Mouse (Mus musculus) myocyte (in vitro differentiated cells): Measurements from ENCODE around the gene Ssr3. TPM values are rescaled to one million over a fixed set of nuclear protein-coding genes. Genes with fewer than 3 reads are reported as not detected.
"Not testable (repeated sequence)": the region's sequence is repeated elsewhere in the genome, so short reads cannot be mapped to it uniquely, and the experiment has no call there.

Experiments
- H3K27me3 ChIP-seq: one replicate; pipeline ENCODE4 v1.6.1; 2011; ENCODE audit not compliant: control insufficient read depth, insufficient read depth, insufficient read length
- H3K36me3 ChIP-seq: one replicate; pipeline ENCODE4 v1.6.1; 2011; ENCODE audit not compliant: control insufficient read depth, insufficient read depth
- H3K4me2 ChIP-seq: one replicate; pipeline ENCODE4 v1.6.1; 2011; ENCODE audit warnings: low read depth, control low read depth
- H3K4me3 ChIP-seq: one replicate; pipeline ENCODE4 v1.5.1; 2011; ENCODE audit warnings: mild to moderate bottlenecking, control low read depth, moderate library complexity
- H3K79me2 ChIP-seq: one replicate; pipeline ENCODE4 v1.6.1; 2011; ENCODE audit not compliant: control insufficient read depth, insufficient read depth
- H3ac ChIP-seq: one replicate; pipeline ENCODE4 v1.6.1; 2011; ENCODE audit not compliant: control insufficient read depth, insufficient read length
- CEBPB ChIP-seq: IDR thresholded peaks from 2 replicates; pipeline ENCODE4 v1.6.1; 2011; ENCODE audit warnings: mild to moderate bottlenecking, moderate library complexity; ENCODE audit not compliant: poor library complexity, insufficient read depth, severe bottlenecking
- E2F4 ChIP-seq: IDR thresholded peaks from one replicate; pipeline ENCODE4 v1.6.1; 2011; ENCODE audit warnings: mild to moderate bottlenecking, control low read depth, moderate library complexity; ENCODE audit not compliant: insufficient read depth
- MAX ChIP-seq: IDR thresholded peaks from one replicate; pipeline ENCODE4 v1.6.1; 2011; ENCODE audit warnings: low read depth, mild to moderate bottlenecking, control low read depth
- MYOD1 ChIP-seq, 3 experiments: IDR thresholded peaks; one replicate each; pipeline ENCODE4 v1.6.1; 2011; ENCODE audit warnings: control low read depth in 2 of 3, low read depth in 2 of 3, mild to moderate bottlenecking in 2 of 3, moderate library complexity in 1 of 3; ENCODE audit not compliant: insufficient read length in 2 of 3, control insufficient read depth in 1 of 3
- MYOG ChIP-seq, 3 experiments: IDR thresholded peaks; one replicate each; pipeline ENCODE4 v1.6.1; 2011; ENCODE audit warnings: control low read depth in 2 of 3, low read depth in 2 of 3, mild to moderate bottlenecking in 2 of 3; ENCODE audit not compliant: insufficient read length in 2 of 3, control insufficient read depth in 1 of 3, insufficient read depth in 1 of 3
- POLR2A ChIP-seq: IDR thresholded peaks from one replicate; pipeline ENCODE4 v1.6.1; 2011; ENCODE audit warnings: low read depth, mild to moderate bottlenecking, control low read depth, moderate library complexity; ENCODE audit not compliant: insufficient read length
- POLR2AphosphoS2 ChIP-seq: IDR thresholded peaks from one replicate; pipeline ENCODE4 v1.6.1; 2011; ENCODE audit warnings: low read depth, control low read depth; ENCODE audit not compliant: insufficient read length
- REST ChIP-seq: IDR thresholded peaks from one replicate; pipeline ENCODE4 v1.6.1; 2011; ENCODE audit warnings: mild to moderate bottlenecking, control low read depth, moderate library complexity; ENCODE audit not compliant: insufficient read depth, insufficient read length
- SRF ChIP-seq: IDR thresholded peaks from one replicate; pipeline ENCODE4 v1.6.1; 2011; ENCODE audit warnings: low read depth; ENCODE audit not compliant: control insufficient read depth, insufficient read length
- TCF12 ChIP-seq: IDR thresholded peaks from one replicate; pipeline ENCODE4 v1.6.1; 2011; ENCODE audit warnings: mild to moderate bottlenecking, control low read depth; ENCODE audit not compliant: poor library complexity, insufficient read depth, severe bottlenecking
- TCF3 ChIP-seq: IDR thresholded peaks from one replicate; pipeline ENCODE4 v1.6.1; 2011; ENCODE audit warnings: low read depth, control low read depth; ENCODE audit not compliant: insufficient read length
- USF1 ChIP-seq: IDR thresholded peaks from one replicate; pipeline ENCODE4 v1.6.1; 2011; ENCODE audit warnings: low read depth, mild to moderate bottlenecking, control low read depth, moderate library complexity
- polyA plus RNA-seq: library from polyadenylated mRNA; unstranded; fragments of >200 nt; fragmentation: generic; extraction: Trizol; gene quantifications from one replicate; pipeline ENCODE4 v1.2.1, GENCODE M21; 2012; ENCODE audit warnings: missing spikeins

The Ssr3 gene
- polyA plus RNA-seq, 1 experiment = 76.8 TPM

GRCm38 (mm10) chr3:65397566-65397965 lies 5.1 kb upstream of the Ssr3 start:
- Histone ChIP-seq H3K79me2 (no peaks in the 10 kb centered on the region), H3K4me2 (no peak overlapping the region)
- no peak for TF ChIP-seq E2F4
- TF ChIP-seq SRF = no peak
- no peak for TF ChIP-seq TCF3
- no peak for TF ChIP-seq MYOD1 (IDR thresholded peaks at IDR 0.05; ENCODE audit: control insufficient read depth in 1 of 3, insufficient read length in 2 of 3, low read depth in 2 of 3)
- TF ChIP-seq POLR2A = no peak
- no peak for TF ChIP-seq TCF12
- TF ChIP-seq POLR2AphosphoS2 = no peak
- no peak for TF ChIP-seq REST
- no peak for TF ChIP-seq MAX
- no peak for TF ChIP-seq MYOG (IDR thresholded peaks at IDR 0.05; ENCODE audit: control insufficient read depth in 1 of 3, insufficient read depth in 1 of 3, insufficient read length in 2 of 3, low read depth in 2 of 3)

GRCm38 (mm10) chr3:65396835-65397504 lies 4.5 kb upstream of the Ssr3 start:
- H3K4me3 ChIP-seq = no peak overlapping the region
- H3K27me3 ChIP-seq = no peaks in the 10 kb centered on the region
- no peak for TF ChIP-seq POLR2AphosphoS2
- TF ChIP-seq MYOG (IDR thresholded peaks at IDR 0.05; ENCODE audit: control insufficient read depth in 1 of 3, insufficient read depth in 1 of 3, insufficient read length in 2 of 3, low read depth in 2 of 3) = no peak
- no peak for TF ChIP-seq MYOD1 (IDR thresholded peaks at IDR 0.05; ENCODE audit: control insufficient read depth in 1 of 3, insufficient read length in 2 of 3, low read depth in 2 of 3)
- no peak for TF ChIP-seq TCF12
- no peak for TF ChIP-seq E2F4
- no peak for TF ChIP-seq POLR2A
- TF ChIP-seq REST = no peak
- no peak for TF ChIP-seq MAX
- TF ChIP-seq SRF = no peak
- no peak for TF ChIP-seq CEBPB
- no peak for TF ChIP-seq TCF3
- TF ChIP-seq USF1 = no peak
- H3ac ChIP-seq = no peak overlapping the region
- H3K79me2 ChIP-seq = peaks cover 1% of the 10 kb centered on the region
- H3K4me2 ChIP-seq = no peak overlapping the region
- no peaks in the 10 kb centered on the region for H3K36me3 ChIP-seq

More at GRCm38 (mm10) chr3:65397566-65397965, 5.1 kb upstream of the Ssr3 start:
- H3K36me3 ChIP-seq = no peaks in the 10 kb centered on the region
- no peak overlapping the region for H3K4me3 ChIP-seq
- H3K27me3 ChIP-seq = no peaks in the 10 kb centered on the region
- no peak overlapping the region for H3ac ChIP-seq

DNA sequence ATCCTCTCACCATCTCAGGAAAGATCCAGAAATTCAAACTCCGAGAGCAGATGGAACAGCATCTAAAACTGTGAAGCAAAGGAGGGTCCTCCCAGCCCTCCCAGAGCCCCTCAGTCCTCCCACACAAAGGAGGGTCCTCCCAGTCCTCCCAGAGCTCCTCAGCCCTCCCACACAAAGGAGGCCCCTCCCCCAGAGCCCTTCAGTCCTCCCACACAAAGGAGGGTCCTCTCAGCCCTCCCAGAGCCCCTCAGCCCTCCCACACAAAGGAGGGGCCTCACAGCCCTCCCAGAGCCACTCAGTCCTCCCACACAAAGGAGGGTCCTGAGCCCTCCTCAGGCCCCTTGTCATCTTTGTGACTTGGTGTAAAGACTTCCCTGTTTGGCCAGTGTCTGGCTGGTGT lies 2.7 kb upstream of the Ssr3 start:
- H3K4me2 ChIP-seq, H3K4me3 ChIP-seq, H3K36me3 ChIP-seq, H3K27me3 ChIP-seq, H3ac ChIP-seq: not testable (repeated sequence)
- H3K79me2 ChIP-seq = peaks cover 20% of the 10 kb centered on the region

- H3ac ChIP-seq = peak overlapping the region; percentile 64
- H3K36me3 ChIP-seq = peaks cover 26% of the 10 kb centered on the region
- peak overlapping the region; percentile 69 for H3K4me2 ChIP-seq
- H3K27me3 ChIP-seq = no peaks in the 10 kb centered on the region
- H3K79me2 ChIP-seq = peaks cover 48% of the 10 kb centered on the region
- no peak for TF ChIP-seq POLR2A
- no peak for TF ChIP-seq CEBPB
- TF ChIP-seq MYOG (IDR thresholded peaks at IDR 0.05; ENCODE audit: control insufficient read depth in 1 of 3, insufficient read depth in 1 of 3, insufficient read length in 2 of 3, low read depth in 2 of 3) = no peak
- no peak for TF ChIP-seq SRF
- TF ChIP-seq TCF3 = no peak
- no peak for TF ChIP-seq MAX
- TF ChIP-seq REST = no peak
- TF ChIP-seq USF1 = no peak
- TF ChIP-seq E2F4 = no peak
- TF ChIP-seq TCF12 = no peak
- no peak for TF ChIP-seq MYOD1 (IDR thresholded peaks at IDR 0.05; ENCODE audit: control insufficient read depth in 1 of 3, insufficient read length in 2 of 3, low read depth in 2 of 3)
- TF ChIP-seq POLR2AphosphoS2 = no peak
- H3K4me3 ChIP-seq = peak overlapping the region; percentile 74
These were observed 521 bp downstream of the Ssr3 start for GRCm38 (mm10) chr3:65391784-65392420.

GRCm38 (mm10) chr3:65391222-65391783 lies 1.1 kb downstream of the Ssr3 start:
- H3ac ChIP-seq = peak overlapping the region; percentile 64
- peaks cover 48% of the 10 kb centered on the region for H3K79me2 ChIP-seq
- peaks cover 32% of the 10 kb centered on the region for H3K36me3 ChIP-seq
- no peaks in the 10 kb centered on the region for H3K27me3 ChIP-seq
- H3K4me2 ChIP-seq = peak overlapping the region; percentile 69
- no peak for TF ChIP-seq TCF12
- TF ChIP-seq POLR2AphosphoS2 = no peak
- no peak for TF ChIP-seq USF1
- TF ChIP-seq E2F4 = no peak
- TF ChIP-seq MYOG (IDR thresholded peaks at IDR 0.05; ENCODE audit: control insufficient read depth in 1 of 3, insufficient read depth in 1 of 3, insufficient read length in 2 of 3, low read depth in 2 of 3) = no peak
- H3K4me3 ChIP-seq = peak overlapping the region; percentile 74
